Mouse (Mus musculus): ENCODE measurements around the gene Zfp771. TPM values are rescaled to one million over a fixed set of nuclear protein-coding genes. Genes with fewer than 3 reads are reported as not detected.

The Zfp771 gene
- total RNA-seq (2014; rRNA removed) (65.2 and 65.7 TPM in 2 replicates), polyA plus RNA-seq (2015; fragmentation: Nextera tagmentation; extraction: Ambion mirVana) (75.1 and 75.9 TPM in 2 replicates)

GRCm38 (mm10) chr7:127243870-127244657, at the start of gene Zfp771:
Gene Zfp771 (plus strand): TSS chr7:127244274.
- H3K4me2 ChIP-seq (ENCODE audit: low read depth) = peak within 1 kb of the TSS; percentile 67
- H3K36me3 ChIP-seq (ENCODE audit: insufficient read depth) = 0 out of 2 replicates have a peak, but pooled peaks cover 13% of the 10 kb centered on the region
- no peaks in the 10 kb centered on the region for H3K27me3 ChIP-seq (ENCODE audit: insufficient read depth, low read length)
- no peaks in the 10 kb centered on the region for H3K9me3 ChIP-seq (ENCODE audit: low read length)
- WGBS = under 1% methylated on average over 54 of the region's 56 CpGs
- peak within 1 kb of the TSS; percentile 89 for H3K27ac ChIP-seq (ENCODE audit: low read depth, low read length)
- H3K4me1 ChIP-seq (ENCODE audit: insufficient read depth) = peaks cover 10% of the 10 kb centered on the region
- H3K4me3 ChIP-seq (ENCODE audit: low read depth, low read length) = peak within 1 kb of the TSS; percentile 98
- peak; percentile 94 for DNase-seq
- H3K9ac ChIP-seq = peak within 1 kb of the TSS; percentile 95
- ATAC-seq = peak; percentile 95
- TF ChIP-seq CTCF (IDR thresholded peaks at IDR 0.05; ENCODE audit: low read depth) = peak; percentile 45; the same call in 1 of the 2 replicates

GRCm38 (mm10) chr7:127194633-127195029, 49.4 kb upstream of the Zfp771 start:
- Histone ChIP-seq H3K9ac (peak overlapping the region; percentile 67), H3K4me1 (ENCODE audit: insufficient read depth) (peaks cover 7% of the 10 kb centered on the region), H3K27ac (ENCODE audit: low read depth, low read length) (no peak overlapping the region), H3K4me2 (ENCODE audit: low read depth) (peak overlapping the region; percentile 76), H3K36me3 (ENCODE audit: insufficient read depth) (peaks cover 58% of the 10 kb centered on the region), H3K4me3 (ENCODE audit: low read depth, low read length) (peak overlapping the region; percentile 56), H3K9me3 (ENCODE audit: low read length) (no peaks in the 10 kb centered on the region), H3K27me3 (ENCODE audit: insufficient read depth, low read length) (no peaks in the 10 kb centered on the region)
- TF ChIP-seq CTCF (IDR thresholded peaks at IDR 0.05; ENCODE audit: low read depth) = no peak
- DNase-seq (no peak), ATAC-seq (no peak)
- WGBS = 83% methylated on average over 7 of the region's 7 CpGs

- ATAC-seq = peak; percentile 98
Observed at GRCm38 (mm10) chr7:127195544-127196295, 48.4 kb upstream of the Zfp771 start, which contains the start of gene Cd2bp2. Gene Cd2bp2 (minus strand): TSS chr7:127196050.

GRCm38 (mm10) chr7:127196484-127196883, 47.6 kb upstream of the Zfp771 start:
- H3K36me3 ChIP-seq (ENCODE audit: insufficient read depth) = peaks cover 70% of the 10 kb centered on the region
- 59% methylated on average over 11 of the region's 11 CpGs for whole genome bisulfite sequencing
- H3K27me3 ChIP-seq (ENCODE audit: insufficient read depth, low read length) = no peaks in the 10 kb centered on the region
- H3K9me3 ChIP-seq (ENCODE audit: low read length) = no peaks in the 10 kb centered on the region
- ATAC-seq = no peak
- peaks cover 7% of the 10 kb centered on the region for H3K4me1 ChIP-seq (ENCODE audit: insufficient read depth)
- H3K27ac ChIP-seq (ENCODE audit: low read depth, low read length) = peak overlapping the region; percentile 73
- peak overlapping the region; percentile 56 for H3K4me3 ChIP-seq (ENCODE audit: low read depth, low read length)
- H3K4me2 ChIP-seq (ENCODE audit: low read depth) = peak overlapping the region; percentile 65
- TF ChIP-seq CTCF (IDR thresholded peaks at IDR 0.05; ENCODE audit: low read depth) = no peak
- DNase-seq = no peak
- peak overlapping the region; percentile 54 for H3K9ac ChIP-seq

More at GRCm38 (mm10) chr7:127195544-127196295, 48.4 kb upstream of the Zfp771 start, which contains the start of gene Cd2bp2:
- H3K36me3 ChIP-seq (ENCODE audit: insufficient read depth) = peaks cover 69% of the 10 kb centered on the region
- DNase-seq = peak; percentile 98
- peak within 1 kb of the TSS; percentile 89 for H3K27ac ChIP-seq (ENCODE audit: low read depth, low read length)
- peaks cover 7% of the 10 kb centered on the region for H3K4me1 ChIP-seq (ENCODE audit: insufficient read depth)
- H3K27me3 ChIP-seq (ENCODE audit: insufficient read depth, low read length) = no peaks in the 10 kb centered on the region
- peak; percentile 62 for TF ChIP-seq CTCF (IDR thresholded peaks at IDR 0.05; ENCODE audit: low read depth)
- peak within 1 kb of the TSS; percentile 76 for H3K4me2 ChIP-seq (ENCODE audit: low read depth)
- H3K4me3 ChIP-seq (ENCODE audit: low read depth, low read length) = peak within 1 kb of the TSS; percentile 56
- no peaks in the 10 kb centered on the region for H3K9me3 ChIP-seq (ENCODE audit: low read length)
- H3K9ac ChIP-seq = peak within 1 kb of the TSS; percentile 67
- 1% methylated on average over 51 of the region's 51 CpGs for WGBS

GRCm38 (mm10) chr7:127206606-127207005, 37.5 kb upstream of the Zfp771 start:
- ATAC-seq (no peak), DNase-seq (no peak)
- Histone ChIP-seq H3K4me2 (ENCODE audit: low read depth) (peak overlapping the region; percentile 98), H3K4me3 (ENCODE audit: low read depth, low read length) (peak overlapping the region; percentile 92), H3K4me1 (ENCODE audit: insufficient read depth) (peaks cover 15% of the 10 kb centered on the region), H3K27ac (ENCODE audit: low read depth, low read length) (no peak overlapping the region), H3K27me3 (ENCODE audit: insufficient read depth, low read length) (no peaks in the 10 kb centered on the region), H3K9ac (peak overlapping the region; percentile 72), H3K36me3 (ENCODE audit: insufficient read depth) (peaks cover 16% of the 10 kb centered on the region), H3K9me3 (ENCODE audit: low read length) (no peaks in the 10 kb centered on the region)
- no peak for TF ChIP-seq CTCF (IDR thresholded peaks at IDR 0.05; ENCODE audit: low read depth)
- WGBS = 50% methylated on average over 2 of the region's 2 CpGs

- under 1% methylated on average over 53 of the region's 53 CpGs for WGBS
- DNase-seq (no peak), ATAC-seq (no peak)
- Histone ChIP-seq H3K27me3 (ENCODE audit: insufficient read depth, low read length) (no peaks in the 10 kb centered on the region), H3K4me1 (ENCODE audit: insufficient read depth) (peaks cover 15% of the 10 kb centered on the region), H3K36me3 (ENCODE audit: insufficient read depth) (peaks cover 12% of the 10 kb centered on the region), H3K9ac (peak overlapping the region; percentile 72), H3K4me3 (ENCODE audit: low read depth, low read length) (peak overlapping the region; percentile 92), H3K9me3 (ENCODE audit: low read length) (no peaks in the 10 kb centered on the region), H3K4me2 (ENCODE audit: low read depth) (peak overlapping the region; percentile 98), H3K27ac (ENCODE audit: low read depth, low read length) (peak overlapping the region; percentile 75)
- TF ChIP-seq CTCF (IDR thresholded peaks at IDR 0.05; ENCODE audit: low read depth) = no peak
Observed at GRCm38 (mm10) chr7:127207374-127208294, 36.4 kb upstream of the Zfp771 start.

Data from forebrain, postnatal 0 days (tissue).